10 mouse cellular contexts compared by ENCODE assay signal in genomic region chr17:29494062-29494731, GRCm38 (mm10). TPM values are rescaled to one million over a fixed set of nuclear protein-coding genes. Genes with fewer than 3 reads are reported as not detected.
A peak's percentile ranks its signal among the peaks of the same experiment; 100 is the strongest.
DNase-seq lines count a peak whose midpoint lies in the region; ATAC-seq lines count a peak whose summit lies in the region.
"Had no signal": no experiment of that assay in that cellular context is flagged by ENCODE, and none has a peak within 500 bp of the region (broad histone marks: within the 10 kb centered on the region; RNA-seq: fewer than 3 reads in every experiment).

No protein-coding gene starts in this region.

- WGBS in embryonic facial prominence, embryonic 11.5 days: 75% methylated on average over 10 of the region's 10 CpGs

- peak overlapping the region; percentile 28; the same call in 1 of the 2 replicates for H3K9ac ChIP-seq in embryonic facial prominence, embryonic 11.5 days (replicated peaks; ENCODE audit: low read length)
- H3K9ac ChIP-seq: midbrain, embryonic 15.5 days had no signal

- H3K9me3 ChIP-seq in megakaryocyte, embryonic 14.5 days: no peaks in the 10 kb centered on the region
- no peaks in the 10 kb centered on the region for H3K9me3 ChIP-seq in embryonic facial prominence, embryonic 11.5 days (replicated peaks; ENCODE audit: control insufficient read depth, low read length)
- H3K9me3 ChIP-seq: midbrain, embryonic 15.5 days had no signal

- peaks cover 52% of the 10 kb centered on the region for H3K4me1 ChIP-seq in megakaryocyte, embryonic 14.5 days
- H3K4me1 ChIP-seq in embryonic facial prominence, embryonic 11.5 days (ENCODE audit: control insufficient read depth, insufficient read depth, low read length): no peaks in the 10 kb centered on the region

- no peak for ATAC-seq in megakaryocyte, adult 5-6 weeks (ENCODE audit: poor library complexity, severe bottlenecking)
- no peak for ATAC-seq in embryonic facial prominence, embryonic 11.5 days (replicated peaks; ENCODE audit: insufficient number of reproducible peaks, low FRiP score, low TSS enrichment, low read depth)
- ATAC-seq in neutrophil, adult 5-6 weeks (ENCODE audit: extremely low read depth, insufficient number of reproducible peaks, low FRiP score, poor library complexity, severe bottlenecking): peak; percentile 24
- ATAC-seq: midbrain, embryonic 15.5 days had no signal

- H3K27me3 ChIP-seq in megakaryocyte, embryonic 14.5 days (replicated peaks): no peaks in the 10 kb centered on the region
- H3K27me3 ChIP-seq in embryonic facial prominence, embryonic 11.5 days (ENCODE audit: control insufficient read depth, insufficient read depth, low read length): no peaks in the 10 kb centered on the region
- H3K27me3 ChIP-seq: midbrain, embryonic 15.5 days had no signal

- no peak overlapping the region; the same call in 1 of the 2 replicates for H3K4me2 ChIP-seq in embryonic facial prominence, embryonic 11.5 days (ENCODE audit: low read depth, low read length)

- DNase-seq in embryo, embryonic 10 days (ENCODE audit: low spot score): peak; percentile 24
- no peak for DNase-seq in embryo, embryonic 11 days
- no peak for DNase-seq in embryonic facial prominence, embryonic 11.5 days (ENCODE audit: low spot score)
- DNase-seq in cerebellum, postnatal 4 days (ENCODE audit: low spot score in 2 of 2): no peak
- DNase-seq in right cerebral cortex, postnatal 25 days: no peak

- no peak overlapping the region for H3K27ac ChIP-seq in embryonic facial prominence, embryonic 11.5 days (replicated peaks; ENCODE audit: low read depth, low read length)
- H3K27ac ChIP-seq: midbrain, embryonic 15.5 days had no signal

- H3K36me3 ChIP-seq in megakaryocyte, embryonic 14.5 days (replicated peaks; ENCODE audit: low read length): peaks cover 53% of the 10 kb centered on the region
- H3K36me3 ChIP-seq in embryonic facial prominence, embryonic 11.5 days (replicated peaks; ENCODE audit: control insufficient read depth, insufficient read depth, low read depth, low read length): no peaks in the 10 kb centered on the region; the same call in 1 of the 2 replicates

- peak overlapping the region; percentile 99 for H3K4me3 ChIP-seq in megakaryocyte, embryonic 14.5 days (replicated peaks)
- H3K4me3 ChIP-seq in embryonic facial prominence, embryonic 11.5 days (ENCODE audit: low read depth, low read length): 0 out of 2 replicates have a peak overlapping the region, but pooled peaks have one; percentile 3
- H3K4me3 ChIP-seq: midbrain, embryonic 15.5 days had no signal

RNA-seq across cellular contexts. Expression of gene Pim1, which starts 3.6 kb away (rescaled TPM):
- polyA plus RNA-seq in megakaryocyte, embryonic 14.5 days (2012; ENCODE audit: insufficient read depth, low replicate concordance): 350 and 629 TPM in 2 replicates
- total RNA-seq in megakaryocyte, adult 5-6 weeks (2015): 65.2 and 66.9 TPM in 2 replicates
- 155 and 168 TPM in 2 replicates for total RNA-seq in megakaryocyte, adult 5-6 weeks (2017)
- polyA plus RNA-seq in embryonic facial prominence, embryonic 11.5 days (2014; fragmentation: Nextera tagmentation; extraction: Ambion mirVana): 17.6 and 19.2 TPM in 2 replicates
- 632 and 640 TPM in 2 replicates for total RNA-seq in neutrophil, adult 5-6 weeks (2017)

RNA-seq across cellular contexts. Expression of gene Gm17657, which starts 55.2 kb away (rescaled TPM):
- polyA plus RNA-seq in megakaryocyte, embryonic 14.5 days (2012; ENCODE audit: insufficient read depth, low replicate concordance): not detected in 2 replicates
- not detected in 2 replicates for total RNA-seq in megakaryocyte, adult 5-6 weeks (2015)
- not detected in 2 replicates for total RNA-seq in megakaryocyte, adult 5-6 weeks (2017)
- polyA plus RNA-seq in embryonic facial prominence, embryonic 11.5 days (2014; fragmentation: Nextera tagmentation; extraction: Ambion mirVana): not detected in 2 replicates
- total RNA-seq in neutrophil, adult 5-6 weeks (2017): not detected in 2 replicates
- polyA plus RNA-seq: gonadal fat pad, adult 2 months; midbrain, embryonic 15.5 days had no signal

RNA-seq across cellular contexts. Expression of gene Tbc1d22b, which starts 55.4 kb away (rescaled TPM):
- 9.9 and 12.4 TPM in 2 replicates for polyA plus RNA-seq in megakaryocyte, embryonic 14.5 days (2012; ENCODE audit: insufficient read depth, low replicate concordance)
- 11.3 and 11.5 TPM in 2 replicates for total RNA-seq in megakaryocyte, adult 5-6 weeks (2015)
- 4.9 and 6.8 TPM in 2 replicates for total RNA-seq in megakaryocyte, adult 5-6 weeks (2017)
- 16.7 and 17.5 TPM in 2 replicates for polyA plus RNA-seq in embryonic facial prominence, embryonic 11.5 days (2014; fragmentation: Nextera tagmentation; extraction: Ambion mirVana)
- total RNA-seq in neutrophil, adult 5-6 weeks (2017): 9.8 and 9.9 TPM in 2 replicates

RNA-seq across cellular contexts. Expression of gene Tmem217, which starts 58.0 kb away (rescaled TPM):
- 0.20 TPM in 1 of 2 replicates, not detected in the other for polyA plus RNA-seq in megakaryocyte, embryonic 14.5 days (2012; ENCODE audit: insufficient read depth, low replicate concordance)
- total RNA-seq in megakaryocyte, adult 5-6 weeks (2015): not detected in 2 replicates
- 0.18 and 0.65 TPM in 2 replicates for total RNA-seq in megakaryocyte, adult 5-6 weeks (2017)
- 0.36 TPM in 2 replicates for polyA plus RNA-seq in embryonic facial prominence, embryonic 11.5 days (2014; fragmentation: Nextera tagmentation; extraction: Ambion mirVana)
- not detected in 2 replicates for total RNA-seq in neutrophil, adult 5-6 weeks (2017)
